Mouse (Mus musculus) frontal cortex, postnatal 14 days (tissue): Measurements from ENCODE around the gene Itga10.
A peak's percentile ranks its signal among the peaks of the same experiment; 100 is the strongest.
"Not testable (repeated sequence)": the region's sequence is repeated elsewhere in the genome, so short reads cannot be mapped to it uniquely, and the experiment has no call there.

Experiments used
- DNase-seq, 2 experiments: peaks; one replicate each; pipeline ENCODE4 v3.0.0; 2022; ENCODE audit warnings: low spot score in 2 of 2

Itga10 gene

DNA sequence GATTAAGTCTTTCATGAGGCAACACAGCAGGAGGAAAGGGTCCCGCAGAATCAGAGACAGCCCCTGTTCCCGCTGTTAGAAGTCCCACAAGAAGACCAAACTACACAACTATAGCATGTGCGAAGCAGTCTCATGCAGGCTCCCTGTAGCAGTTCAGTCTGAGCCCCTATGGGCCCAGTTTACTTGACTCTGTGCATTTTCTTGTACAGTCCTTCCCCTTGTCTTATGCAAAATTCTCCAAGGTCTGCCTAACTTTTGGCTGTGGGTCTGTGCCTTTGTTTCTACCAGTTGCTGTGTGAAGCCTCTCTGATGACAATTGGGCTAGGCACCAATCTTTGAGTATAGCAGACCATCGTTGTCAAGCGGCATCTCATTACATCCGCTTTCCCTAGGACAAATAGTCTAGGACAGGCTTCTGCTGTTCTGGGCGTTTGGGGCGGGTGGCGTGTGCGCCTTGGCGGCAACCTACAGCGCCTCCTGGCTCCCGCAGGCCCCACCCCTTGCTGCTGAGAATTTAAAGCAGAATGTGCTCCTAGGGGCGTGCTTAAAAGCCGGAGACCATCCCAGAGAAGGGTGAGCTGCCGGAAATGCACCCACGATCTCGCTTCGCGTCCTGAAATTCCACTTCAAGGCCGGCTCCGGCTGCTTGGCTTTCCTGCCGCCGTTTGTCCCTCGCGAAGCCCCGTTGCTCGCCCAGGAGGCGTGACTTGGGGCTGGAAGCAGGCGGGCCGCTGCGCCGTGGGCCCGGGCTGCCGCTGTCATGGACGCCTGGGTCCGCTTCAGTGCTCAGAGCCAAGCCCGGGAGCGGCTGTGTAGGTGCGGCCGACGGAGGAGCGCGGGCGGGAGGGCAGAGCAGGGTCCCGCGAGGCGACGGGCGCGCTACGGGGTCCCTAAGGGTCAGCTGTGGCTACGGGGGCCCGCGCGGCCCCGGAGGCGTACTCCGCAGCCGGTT, 10.2 kb upstream of the Itga10 start, which contains the start of the genes Pex11b and Gm42957:
TSS of gene Pex11b (plus strand) at position 449 of the 952 bp plus-strand sequence.
TSS of gene Gm42957 (plus strand) at position 547 of the 952 bp plus-strand sequence.
- DNase-seq, result peak; percentile 79 to 82

DNA sequence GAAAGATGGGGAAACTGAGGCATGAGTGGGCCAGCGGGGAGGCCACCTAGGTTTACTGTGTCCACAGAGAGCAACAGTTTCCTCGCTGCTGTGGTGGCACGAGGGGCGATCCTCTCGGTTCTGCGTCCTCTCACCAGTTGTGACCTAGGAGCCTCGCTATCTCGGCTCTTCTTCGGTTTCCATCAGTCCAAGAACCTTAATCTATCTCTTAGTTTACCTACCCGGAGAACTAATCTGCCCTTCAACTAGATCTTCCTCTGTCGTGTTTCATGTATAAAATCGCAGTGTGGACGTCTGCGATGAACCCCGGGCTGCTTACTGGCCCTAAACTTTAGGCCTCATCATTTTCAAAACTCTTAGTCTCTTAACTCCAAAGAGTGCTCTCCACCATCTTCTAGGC, 9.5 kb upstream of the Itga10 start:
- DNase-seq, result no peak

DNA sequence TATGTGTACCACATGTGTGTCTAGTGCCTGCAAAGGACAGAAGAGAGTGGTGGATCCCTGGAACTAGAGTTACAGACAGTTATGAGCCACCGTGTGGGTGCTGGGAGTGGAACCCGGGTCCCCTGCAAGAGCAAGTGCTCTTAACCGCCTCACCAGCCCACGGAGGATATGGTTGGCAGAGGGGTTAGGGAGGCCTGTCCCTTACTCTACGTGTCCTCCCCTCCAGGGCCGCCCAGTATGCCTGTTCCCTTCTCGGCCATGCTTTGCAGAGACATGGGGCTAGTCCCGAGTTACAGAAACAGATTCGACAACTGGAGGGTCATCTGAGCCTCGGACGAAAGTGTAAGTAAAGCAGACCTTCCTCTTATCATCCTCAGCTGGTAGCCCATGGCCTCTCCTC, 8.9 kb upstream of the Itga10 start:
- DNase-seq, result no peak

DNA sequence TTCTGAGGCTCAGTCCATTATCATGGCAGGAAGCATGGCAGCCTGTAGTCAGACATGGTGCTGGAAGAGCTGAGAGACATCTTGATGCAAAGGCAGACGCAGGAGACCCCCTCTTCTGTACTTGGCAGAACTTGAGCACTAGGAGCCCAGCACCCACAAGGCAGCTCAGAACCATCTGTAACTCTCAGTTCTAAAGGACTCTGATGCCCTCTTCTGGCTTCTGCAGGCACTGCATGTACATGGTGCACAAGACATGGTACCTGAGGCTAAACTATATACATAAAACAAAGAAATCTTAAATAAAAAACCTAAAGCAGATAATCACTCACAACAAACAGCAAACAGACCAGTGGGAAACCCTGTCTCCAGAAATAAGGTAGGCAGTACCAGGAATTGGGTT, 6.2 kb upstream of the Itga10 start:
- no peak for DNase-seq

DNA sequence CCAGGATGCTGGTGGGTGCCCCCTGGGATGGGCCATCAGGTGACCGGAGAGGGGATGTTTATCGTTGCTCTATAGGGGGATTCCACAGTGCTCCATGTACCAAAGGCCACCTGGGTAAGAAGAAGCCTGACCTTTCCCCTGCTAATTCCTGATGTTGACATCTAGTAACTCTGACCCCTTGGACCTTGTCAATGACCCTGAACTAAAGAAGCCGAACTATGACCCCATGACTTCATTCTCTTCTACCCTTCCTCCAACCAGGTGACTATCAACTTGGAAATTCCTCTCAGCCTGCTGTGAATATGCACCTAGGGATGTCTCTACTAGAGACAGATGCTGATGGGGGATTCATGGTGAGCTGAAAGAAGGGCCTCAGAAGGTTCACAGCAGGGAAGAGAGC, 2.0 kb downstream of the Itga10 start:
- no peak for DNase-seq

DNA sequence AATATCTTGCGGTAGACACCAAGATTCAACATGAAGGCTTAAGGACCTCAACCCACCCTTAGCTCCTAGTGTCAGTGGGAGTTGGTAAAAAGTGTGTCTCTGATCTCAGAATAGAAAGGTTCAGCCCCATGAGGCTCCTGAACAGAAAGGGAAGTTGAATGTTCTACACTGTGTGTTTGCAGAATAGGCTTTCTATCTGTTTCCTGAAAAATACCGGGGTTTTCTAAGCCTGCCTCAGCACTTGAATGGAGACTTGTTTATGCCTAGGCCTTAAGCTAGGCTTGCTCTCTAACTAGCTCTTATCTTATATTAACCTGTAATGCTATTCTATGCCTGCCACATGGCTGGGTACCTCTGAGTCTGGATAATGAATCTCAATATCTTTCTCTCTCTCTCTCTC, 15.5 kb downstream of the Itga10 start:
- no peak for DNase-seq

DNA sequence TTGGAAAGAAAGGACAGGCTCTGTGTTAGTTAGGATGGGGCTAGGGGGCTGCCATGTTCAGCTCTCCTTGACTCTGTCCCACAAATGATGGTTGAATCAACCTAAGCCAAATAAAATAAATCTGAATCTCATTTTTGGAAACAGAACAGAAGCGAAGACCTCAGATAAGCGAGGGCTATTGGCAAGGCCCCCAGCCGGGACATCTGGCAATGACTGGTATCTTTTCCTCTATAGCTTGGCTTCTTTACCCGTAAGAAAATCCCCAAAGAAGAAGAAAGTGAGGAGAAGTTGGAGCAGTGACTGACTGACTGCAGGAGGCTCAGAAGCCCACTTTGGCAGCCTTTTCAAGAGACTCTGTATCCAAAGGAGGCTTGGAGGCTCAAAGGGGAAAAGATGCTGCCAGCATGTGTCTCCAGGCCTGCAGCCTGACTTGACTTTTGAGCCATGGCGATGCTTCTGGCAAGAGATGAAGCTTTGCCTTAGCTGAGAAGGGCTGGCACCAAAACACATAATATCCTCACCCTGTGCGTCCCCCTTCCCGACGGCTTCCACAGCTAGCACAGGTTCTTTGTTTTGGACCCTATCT, 17.4 kb downstream of the Itga10 start:
- DNase-seq, result no peak

DNA sequence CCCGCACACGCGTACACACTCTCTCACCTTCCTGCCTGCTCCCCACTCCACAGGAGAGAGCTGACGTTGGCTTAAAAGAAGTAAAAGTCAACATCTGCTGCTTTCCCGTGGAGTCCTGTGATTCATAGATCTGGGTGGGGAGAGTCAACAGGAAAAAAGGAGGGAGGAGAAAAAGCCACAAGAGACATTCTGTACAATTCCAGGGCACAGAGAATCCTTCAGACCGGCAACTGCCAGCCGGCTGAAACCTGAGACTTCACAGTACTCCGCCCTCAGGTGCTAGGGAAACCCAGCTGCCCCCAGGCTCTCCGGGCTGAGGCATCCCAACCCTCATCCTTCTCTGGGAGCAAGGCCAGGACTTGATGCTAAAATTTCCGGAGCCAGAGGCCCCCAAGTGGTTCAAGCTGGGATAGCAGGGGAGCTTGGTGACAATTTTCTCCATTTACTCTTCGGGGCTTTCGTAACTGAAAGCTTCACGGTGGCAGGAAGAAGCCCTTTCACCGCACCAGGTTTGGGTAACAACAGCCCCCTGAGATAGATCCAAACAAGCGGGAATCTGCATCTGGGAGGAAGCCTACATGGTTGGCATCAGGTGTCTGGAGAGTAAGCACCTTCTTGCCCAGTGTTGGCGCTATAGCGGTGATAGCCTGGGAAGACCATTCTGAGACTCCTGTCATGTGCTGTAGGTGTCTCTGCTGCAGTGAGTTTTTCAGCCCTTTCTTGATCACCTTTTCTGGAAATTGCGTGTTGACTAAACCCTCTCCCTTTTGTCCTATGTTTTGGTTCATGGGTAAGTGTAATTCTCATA, 18.3 kb downstream of the Itga10 start:
- DNase-seq, result peak; percentile 68 to 90

DNA sequence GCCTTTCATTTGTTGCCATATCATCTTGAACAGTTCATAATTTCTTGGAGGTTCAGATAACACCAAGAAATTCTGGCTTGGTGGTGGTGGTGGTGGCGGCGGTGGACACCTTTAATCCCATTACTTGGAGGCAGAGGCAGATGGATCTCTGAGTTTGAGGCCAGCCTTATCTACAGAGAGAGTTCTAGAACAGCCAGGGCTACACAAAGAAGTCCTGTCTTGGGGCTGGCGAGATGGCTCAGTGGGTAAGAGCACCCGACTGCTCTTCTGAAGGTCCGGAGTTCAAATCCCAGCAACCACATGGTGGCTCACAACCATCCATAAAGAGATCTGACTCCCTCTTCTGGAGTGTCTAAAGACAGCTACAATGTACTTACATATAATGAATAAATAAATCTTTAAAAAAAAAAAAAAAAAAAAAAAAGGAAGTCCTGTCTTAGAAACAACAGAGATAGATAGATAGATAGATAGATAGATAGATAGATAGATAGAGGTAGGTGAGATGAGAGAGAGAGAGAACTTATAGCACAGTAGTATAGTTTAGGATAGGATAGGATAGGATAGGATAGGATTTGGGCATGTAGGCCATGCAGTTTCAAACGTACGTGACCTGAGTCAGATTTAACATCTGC, 20.5 kb downstream of the Itga10 start:
- not testable (repeated sequence) for DNase-seq

DNA sequence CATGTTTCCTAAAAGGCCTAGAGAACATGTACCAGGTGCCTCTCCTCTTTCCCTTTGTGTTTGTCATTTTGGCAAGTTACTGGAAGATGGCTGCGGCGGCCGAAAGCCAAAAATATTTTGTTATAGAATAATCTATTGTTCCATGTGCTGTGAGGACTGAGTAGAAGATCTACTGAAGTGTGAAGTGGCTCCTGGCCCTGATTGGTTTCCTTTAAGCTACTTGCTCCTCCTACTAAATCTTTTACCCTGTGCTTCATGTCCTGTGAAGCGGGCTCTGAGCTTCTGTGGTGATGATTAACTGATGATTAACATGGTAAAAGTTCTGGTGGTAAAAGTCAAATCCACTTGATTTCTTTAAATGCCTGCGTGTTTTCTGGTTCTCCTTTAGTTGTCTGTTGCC, 21.5 kb downstream of the Itga10 start:
- DNase-seq, result no peak

DNA sequence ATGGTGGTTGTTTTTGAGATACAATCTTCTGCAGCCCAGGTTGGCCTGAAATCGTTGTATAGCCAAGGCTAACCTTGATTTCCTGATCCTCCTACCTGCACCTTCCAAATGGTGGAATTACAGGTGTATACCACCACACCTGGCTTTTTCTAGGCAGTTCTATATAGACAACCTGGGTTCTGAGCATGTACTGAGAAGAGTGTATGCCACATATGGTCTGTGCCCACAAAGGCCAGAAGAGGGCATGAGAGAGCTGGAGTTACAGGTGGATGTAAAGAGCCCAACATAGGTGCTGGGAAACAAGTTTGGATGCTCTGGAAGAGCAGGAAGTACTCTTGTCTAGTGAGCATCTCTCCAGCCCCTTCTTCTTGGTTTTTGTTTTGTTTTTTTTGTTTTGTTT, 21.9 kb downstream of the Itga10 start:
- no peak for DNase-seq

DNA sequence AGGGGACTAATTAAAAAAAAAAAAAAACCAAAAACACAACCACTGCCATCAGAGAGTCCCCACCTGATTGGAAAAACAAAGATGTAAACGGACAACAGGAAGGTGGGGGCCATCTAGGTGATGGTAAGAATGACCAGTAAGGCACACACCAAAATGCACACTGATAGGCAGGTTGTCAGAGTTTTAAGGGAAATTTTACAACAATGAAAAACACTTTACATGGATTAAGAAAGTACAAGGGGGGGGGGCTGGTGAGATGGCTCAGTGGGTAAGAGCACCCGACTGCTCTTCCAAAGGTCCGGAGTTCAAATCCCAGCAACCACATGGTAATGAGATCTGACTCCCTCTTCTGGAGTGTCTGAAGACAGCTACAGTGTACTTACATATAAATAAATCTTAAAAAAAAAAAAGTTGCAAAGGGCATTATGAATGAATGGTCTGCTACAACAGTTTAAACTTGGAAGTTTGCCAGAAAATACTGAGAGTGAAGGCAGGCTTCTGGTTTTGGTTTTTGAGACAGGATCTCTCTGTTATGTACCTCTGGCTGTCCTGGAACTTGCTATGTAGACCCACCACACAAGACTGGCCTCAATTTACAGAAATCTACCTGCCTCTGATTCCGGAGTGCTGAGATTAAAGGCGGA, 23.2 kb downstream of the Itga10 start:
- no peak for DNase-seq

DNA sequence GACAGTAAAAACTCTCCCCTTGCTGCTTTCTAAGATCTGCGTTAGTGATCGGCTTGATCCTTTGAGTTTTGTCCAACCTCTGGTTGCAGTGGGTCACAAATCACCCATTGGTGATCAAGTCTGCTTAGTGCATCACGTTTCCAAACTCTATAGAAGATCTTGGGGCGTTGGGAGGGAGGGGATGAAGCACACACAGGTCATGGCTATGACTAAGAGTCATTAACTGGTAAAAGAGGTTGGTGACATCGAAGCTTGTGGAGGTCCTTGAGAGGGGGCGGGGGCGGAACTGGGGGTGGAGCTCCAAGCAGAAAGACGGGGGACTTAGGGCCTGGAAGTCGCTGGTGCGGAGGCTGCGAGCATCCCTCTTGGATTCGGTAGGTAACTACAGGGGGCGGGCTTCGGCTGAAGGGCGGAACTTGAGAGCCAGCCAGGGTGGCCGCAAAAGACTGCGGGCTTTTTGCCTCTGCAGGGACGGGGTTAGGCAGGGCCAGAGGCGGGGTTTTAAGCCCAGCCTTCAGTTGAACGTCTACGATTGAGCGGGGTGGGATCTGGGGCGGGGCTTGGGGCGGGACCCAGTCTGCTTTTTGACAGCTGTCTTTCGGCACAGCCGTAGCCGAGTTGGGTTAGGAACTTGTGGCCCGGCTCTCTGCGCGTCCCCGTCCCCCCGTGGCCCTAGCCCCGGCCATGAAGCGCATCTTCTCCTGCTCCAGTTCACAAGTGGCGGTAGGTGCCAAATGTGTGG, 24.5 kb downstream of the Itga10 start, which contains the start of gene Ankrd35:
TSS of gene Ankrd35 (plus strand) at position 405 of the 742 bp plus-strand sequence.
- peak; percentile 54 to 56 for DNase-seq

DNA sequence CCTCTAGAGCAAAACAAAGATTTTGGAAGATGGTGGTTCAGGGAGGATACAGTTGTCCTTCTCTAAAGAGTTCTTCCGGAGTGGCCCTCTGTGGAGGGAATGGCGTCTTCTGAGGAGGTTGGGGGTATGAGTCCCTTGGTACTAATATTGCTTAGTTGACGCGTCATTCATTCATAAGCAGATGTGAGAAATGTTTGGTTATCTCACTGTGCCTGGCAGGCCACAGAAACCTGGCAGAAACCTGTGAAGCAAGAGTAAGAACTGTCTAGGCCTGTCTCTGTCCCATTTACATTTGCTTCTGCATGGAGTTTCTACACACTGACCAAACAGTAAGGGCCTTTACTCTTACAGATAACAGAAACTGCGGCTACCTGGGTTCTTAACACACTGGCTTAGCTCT, 26.1 kb downstream of the Itga10 start:
- DNase-seq, result no peak

DNA sequence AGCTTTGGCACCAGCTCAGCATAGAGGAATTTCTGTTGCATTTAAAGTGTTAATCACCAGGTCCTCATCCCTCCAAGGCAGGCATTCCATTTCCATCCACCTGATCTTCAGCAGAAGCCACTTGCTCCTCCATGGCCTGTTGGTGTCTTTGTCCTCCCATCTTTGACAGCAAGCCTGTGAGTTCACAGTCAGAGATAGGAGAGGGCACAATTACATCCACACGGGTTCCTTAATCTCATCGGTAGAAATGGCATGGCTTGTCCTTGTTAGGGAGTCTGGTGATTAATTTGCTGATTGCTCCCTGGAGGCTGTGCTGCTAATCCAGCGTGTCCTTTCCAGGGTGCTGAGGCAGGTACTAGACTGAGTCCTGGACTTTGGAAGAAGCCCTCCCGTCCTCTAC, 28.1 kb downstream of the Itga10 start:
- DNase-seq, result no peak

DNA sequence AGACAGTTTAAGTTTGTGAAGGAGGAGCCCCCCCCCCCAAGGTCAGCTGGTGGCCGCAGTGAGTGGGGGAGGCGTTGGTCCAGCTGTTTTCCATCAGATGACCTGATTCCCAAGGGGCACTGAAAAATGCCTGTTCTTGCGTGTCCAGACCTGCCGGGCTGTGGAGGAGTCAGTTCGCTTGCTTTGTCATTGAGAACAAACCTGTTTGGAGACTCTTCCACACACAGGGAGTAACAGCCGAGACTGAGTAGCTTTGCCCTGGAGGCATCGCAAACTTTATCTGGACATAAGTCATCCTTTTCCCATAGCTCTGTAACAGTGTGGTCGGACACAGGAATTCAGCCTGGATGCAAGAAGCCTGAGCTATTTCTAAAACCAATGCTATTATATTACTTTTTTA, 29.1 kb downstream of the Itga10 start:
- DNase-seq, result no peak

DNA sequence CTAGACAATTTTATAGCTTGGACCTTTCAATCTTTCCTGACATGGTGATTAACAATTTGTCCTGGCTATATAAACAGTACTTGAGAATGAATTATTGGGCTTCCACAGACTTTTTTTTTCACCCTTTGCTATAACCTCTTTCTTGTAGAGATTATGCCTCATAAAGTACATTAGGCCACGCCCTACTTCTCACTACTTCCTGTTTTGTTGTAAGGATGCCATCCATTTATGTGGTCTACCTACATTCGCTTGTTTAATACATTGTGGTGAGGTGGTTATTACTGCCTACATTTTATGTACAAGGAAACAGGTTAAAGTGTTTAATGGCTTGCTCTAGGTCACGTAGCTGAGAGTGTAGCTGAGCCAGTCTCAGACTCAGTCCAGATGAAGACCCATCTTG, 29.8 kb downstream of the Itga10 start:
- DNase-seq, result no peak

DNA sequence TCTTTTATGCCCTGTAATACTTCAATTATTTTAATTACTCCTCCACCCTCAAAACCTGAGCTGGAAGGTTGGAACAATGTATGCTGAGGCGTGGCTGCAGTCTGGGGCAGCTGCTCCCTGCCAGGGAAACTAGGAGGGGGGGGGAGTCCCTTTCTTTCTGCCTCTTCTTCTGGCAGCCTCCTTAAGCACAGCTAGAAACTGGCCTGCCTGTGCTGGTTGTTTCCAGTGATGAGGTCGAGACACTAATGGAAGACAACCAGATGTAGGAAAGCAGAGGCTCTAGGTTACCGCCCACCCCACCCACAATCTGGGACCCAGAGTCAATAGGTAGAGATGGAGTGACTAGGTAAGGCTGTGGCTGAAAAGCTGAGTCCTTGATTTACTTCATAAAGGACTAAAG, 30.3 kb downstream of the Itga10 start:
- no peak for DNase-seq

DNA sequence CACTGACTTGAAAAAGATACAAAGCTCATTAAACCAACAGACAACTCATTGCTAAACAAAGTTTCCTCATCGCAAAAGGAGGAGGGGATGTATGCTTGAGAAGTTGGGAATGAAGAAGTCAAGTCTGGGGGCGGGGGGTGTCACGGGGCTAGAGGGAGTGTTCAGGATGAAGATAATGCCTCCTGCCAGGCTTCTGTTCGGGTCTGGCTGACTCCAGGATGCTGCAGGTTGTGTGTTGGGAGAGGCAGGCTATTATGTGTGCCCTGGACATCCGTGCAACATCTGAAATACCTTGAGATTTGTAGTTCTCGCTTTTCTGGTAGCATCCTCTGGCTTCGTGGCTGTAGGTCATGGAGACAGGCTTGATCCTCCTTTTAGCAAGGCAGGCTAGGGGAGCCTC, 33.1 kb downstream of the Itga10 start:
- no peak for DNase-seq

DNA sequence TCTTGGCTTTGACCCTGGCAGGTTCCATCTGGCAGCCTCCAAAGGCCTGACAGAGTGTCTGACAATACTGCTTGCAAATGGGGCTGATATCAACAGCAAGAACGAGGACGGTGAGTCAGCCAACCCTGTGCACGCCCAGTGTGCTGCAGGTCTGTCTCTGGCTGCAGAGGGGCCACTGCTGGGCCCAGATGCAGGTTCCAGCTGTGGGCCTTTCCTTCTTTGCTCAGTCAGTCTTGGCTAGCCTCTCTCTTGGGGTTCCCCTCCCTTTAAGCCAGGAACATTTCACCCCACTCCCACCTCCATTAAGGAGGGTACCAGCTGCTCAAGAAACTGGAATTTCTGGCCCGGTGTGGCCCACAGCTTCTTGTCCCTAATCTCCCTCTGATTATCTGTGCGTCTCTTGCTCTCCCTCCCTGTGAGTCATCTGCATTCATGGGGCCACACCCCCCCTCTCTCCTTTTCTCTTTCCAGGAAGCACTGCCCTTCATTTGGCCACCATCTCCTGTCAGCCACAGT, 33.8 kb downstream of the Itga10 start:
- no peak for DNase-seq
